Mouse (Mus musculus) kidney, adult 2 months (tissue): ENCODE measurements around the gene Hdac10.

Experiments used
- CTCF ChIP-seq: fragments of 200-500 bp; conservative IDR thresholded peaks from 2 replicates; pipeline ENCODE4 v1.5.1; 2011; ENCODE audit warnings: low read depth, mild to moderate bottlenecking, control low read depth, low read length, moderate library complexity, mixed read lengths; ENCODE audit not compliant: insufficient read depth, insufficient read length
- POLR2A ChIP-seq: fragments of 200-500 bp; IDR thresholded peaks from one replicate; pipeline ENCODE4 v1.6.1; 2011; ENCODE audit warnings: low read depth, low read length, control low read depth

DNA sequence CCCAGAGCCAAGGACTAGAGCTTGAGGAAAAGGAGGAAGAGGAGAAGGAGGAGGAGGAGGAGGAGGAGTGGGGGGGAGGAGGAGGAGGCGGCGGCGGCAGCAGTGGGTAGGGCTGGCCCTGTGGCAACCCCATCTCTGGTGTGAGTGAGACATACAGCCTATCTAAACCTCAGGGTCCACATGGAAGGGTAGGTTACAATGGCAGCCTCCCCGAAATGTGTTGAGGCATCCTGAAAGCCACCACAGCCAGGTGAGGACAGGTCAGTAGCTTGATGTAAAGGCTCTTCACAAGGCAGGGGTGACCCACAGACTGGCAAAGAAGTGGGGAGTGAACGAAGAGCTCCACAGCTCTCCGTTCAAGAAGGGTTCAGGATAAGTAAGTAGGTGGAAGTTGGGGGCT is 10.0 kb upstream of the Hdac10 start:
- TF ChIP-seq CTCF (no peak), POLR2A (no peak)
